8 mouse cellular contexts compared by ENCODE assay signal in genomic region chr10:60003213-60003752, GRCm38 (mm10). TPM values are rescaled to one million over a fixed set of nuclear protein-coding genes. Genes with fewer than 3 reads are reported as not detected.
DNase-seq lines count a peak whose midpoint lies in the region; ATAC-seq and TF ChIP-seq lines count a peak whose summit lies in the region.

No protein-coding gene starts in this region.

- H3K4me1 ChIP-seq in spleen, adult 2 months (ENCODE audit: control insufficient read depth, insufficient read depth, insufficient read length), result peaks cover 8% of the 10 kb centered on the region; the same call in 1 of the 2 replicates
- H3K4me1 ChIP-seq in liver, embryonic 11.5 days (replicated peaks; ENCODE audit: control insufficient read depth, insufficient read depth, low read length), result peaks cover 9% of the 10 kb centered on the region
- H3K4me1 ChIP-seq in stomach, embryonic 16.5 days (ENCODE audit: control insufficient read depth, insufficient read depth, low read length), result peaks cover 10% of the 10 kb centered on the region

- peak; percentile 30 for ATAC-seq in erythroid progenitor cell, adult 5-6 weeks (replicated peaks; ENCODE audit: low FRiP score, poor library complexity, severe bottlenecking)
- no peak for ATAC-seq in liver, embryonic 11.5 days (replicated peaks; ENCODE audit: low FRiP score)
- ATAC-seq in stomach, embryonic 16.5 days (ENCODE audit: insufficient read depth, low FRiP score), result no peak

- H3K9ac ChIP-seq in liver, embryonic 11.5 days (ENCODE audit: low read depth, low read length), result peak overlapping the region; percentile 82
- peak overlapping the region; percentile 74 for H3K9ac ChIP-seq in stomach, embryonic 16.5 days (ENCODE audit: low read length)

- no peak for TF ChIP-seq CTCF in spleen, adult 2 months (IDR thresholded peaks at IDR 0.05; ENCODE audit: extremely low read depth, insufficient read depth, insufficient read length, insufficient replicate concordance)

- peaks cover 5% of the 10 kb centered on the region for H3K36me3 ChIP-seq in spleen, adult 2 months (ENCODE audit: control insufficient read depth, insufficient read depth, low read length)
- peaks cover 4% of the 10 kb centered on the region; the same call in 1 of the 2 replicates for H3K36me3 ChIP-seq in liver, embryonic 11.5 days (ENCODE audit: control insufficient read depth, insufficient read depth, low read length)
- no peaks in the 10 kb centered on the region for H3K36me3 ChIP-seq in stomach, embryonic 16.5 days (ENCODE audit: control insufficient read depth, insufficient read depth, low read length)

- H3K4me2 ChIP-seq in liver, embryonic 11.5 days, result peak overlapping the region; percentile 90
- H3K4me2 ChIP-seq in stomach, embryonic 16.5 days (ENCODE audit: low read depth, low read length), result peak overlapping the region; percentile 69

- peak overlapping the region; percentile 85 for H3K27ac ChIP-seq in spleen, adult 2 months (ENCODE audit: insufficient read depth, low read length)
- H3K27ac ChIP-seq in liver, embryonic 11.5 days (ENCODE audit: low read depth, low read length), result peak overlapping the region; percentile 95
- peak overlapping the region; percentile 98 for H3K27ac ChIP-seq in stomach, embryonic 16.5 days (ENCODE audit: low read length)

- no peaks in the 10 kb centered on the region for H3K27me3 ChIP-seq in spleen, adult 2 months (ENCODE audit: control insufficient read depth, insufficient read depth, low read length)
- H3K27me3 ChIP-seq in liver, embryonic 11.5 days (replicated peaks; ENCODE audit: control insufficient read depth, insufficient read depth, low read length), result no peaks in the 10 kb centered on the region
- H3K27me3 ChIP-seq in stomach, embryonic 16.5 days (ENCODE audit: control insufficient read depth, insufficient read depth, low read length), result no peaks in the 10 kb centered on the region

- TF ChIP-seq POLR2A in spleen, adult 2 months (IDR thresholded peaks at IDR 0.05; ENCODE audit: low read depth, low read length), result peak; percentile 5

- H3K4me3 ChIP-seq in spleen, adult 2 months (ENCODE audit: extremely low read depth, insufficient read depth, insufficient read length), result peak overlapping the region; percentile 66
- H3K4me3 ChIP-seq in liver, embryonic 11.5 days (ENCODE audit: low read depth, low read length), result peak overlapping the region; percentile 63
- peak overlapping the region; percentile 74 for H3K4me3 ChIP-seq in stomach, embryonic 16.5 days (replicated peaks; ENCODE audit: low read length)

- 2% methylated on average over 21 of the region's 21 CpGs for WGBS in spleen, adult 2 months
- 2% methylated on average over 21 of the region's 21 CpGs for WGBS in liver, embryonic 11.5 days
- 1% methylated on average over 21 of the region's 21 CpGs for WGBS in stomach, embryonic 16.5 days

- no peak for DNase-seq in spleen, adult 2 months (ENCODE audit: low read depth in 1 of 2, low spot score in 2 of 2)
- DNase-seq in spleen, adult 12 weeks (ENCODE audit: low spot score), result no peak
- no peak for DNase-seq in liver, embryonic 11.5 days (ENCODE audit: low spot score)
- no peak for DNase-seq in frontal cortex, postnatal 36 days (ENCODE audit: low spot score in 2 of 2)
- no peak for DNase-seq in frontal cortex, postnatal 14 days (ENCODE audit: low spot score in 2 of 2)
- no peak for DNase-seq in T-cell, adult 2 months (ENCODE audit: low spot score)

- H3K9me3 ChIP-seq in liver, embryonic 11.5 days (ENCODE audit: control insufficient read depth, low read length), result no peaks in the 10 kb centered on the region
- H3K9me3 ChIP-seq in stomach, embryonic 16.5 days (replicated peaks; ENCODE audit: control insufficient read depth, low read length), result no peaks in the 10 kb centered on the region

RNA-seq across cellular contexts. Expression of gene Anapc16, which starts 0.3 kb away (rescaled TPM):
- polyA plus RNA-seq in spleen, adult 2 months (2012; rRNA removed), result 55.4 and 62.1 TPM in 2 replicates
- 42.5 and 54.5 TPM in 2 replicates for total RNA-seq in erythroid progenitor cell, adult 5-6 weeks (2015; ENCODE audit: low replicate concordance)
- 34.0 and 36.5 TPM in 2 replicates for total RNA-seq in erythroid progenitor cell, adult 5-6 weeks (2017; ENCODE audit: low replicate concordance)
- 77.4 and 80.0 TPM in 2 replicates for polyA plus RNA-seq in liver, embryonic 11.5 days (2014; fragmentation: Nextera tagmentation; extraction: Ambion mirVana)
- 75.6 and 90.7 TPM in 2 replicates for polyA plus RNA-seq in stomach, embryonic 16.5 days (2015; fragmentation: Nextera tagmentation; extraction: Ambion mirVana)

RNA-seq across cellular contexts. Expression of gene Ascc1, which starts 0.7 kb away (rescaled TPM):
- 11.9 and 12.0 TPM in 2 replicates for polyA plus RNA-seq in spleen, adult 2 months (2012; rRNA removed)
- 11.3 and 21.6 TPM in 2 replicates for total RNA-seq in erythroid progenitor cell, adult 5-6 weeks (2015; ENCODE audit: low replicate concordance)
- 9.6 and 22.6 TPM in 2 replicates for total RNA-seq in erythroid progenitor cell, adult 5-6 weeks (2017; ENCODE audit: low replicate concordance)
- 37.2 and 37.4 TPM in 2 replicates for polyA plus RNA-seq in liver, embryonic 11.5 days (2014; fragmentation: Nextera tagmentation; extraction: Ambion mirVana)
- polyA plus RNA-seq in stomach, embryonic 16.5 days (2015; fragmentation: Nextera tagmentation; extraction: Ambion mirVana), result 45.2 and 46.2 TPM in 2 replicates

RNA-seq across cellular contexts. Expression of gene Ddit4, which starts 51.6 kb away (rescaled TPM):
- 152 and 168 TPM in 2 replicates for polyA plus RNA-seq in spleen, adult 2 months (2012; rRNA removed)
- 0.72 and 3.8 TPM in 2 replicates for total RNA-seq in erythroid progenitor cell, adult 5-6 weeks (2015; ENCODE audit: low replicate concordance)
- total RNA-seq in erythroid progenitor cell, adult 5-6 weeks (2017; ENCODE audit: low replicate concordance), result 1.9 TPM in 1 of 2 replicates, not detected in the other
- 2.7 and 4.3 TPM in 2 replicates for polyA plus RNA-seq in liver, embryonic 11.5 days (2014; fragmentation: Nextera tagmentation; extraction: Ambion mirVana)
- 30.4 and 34.8 TPM in 2 replicates for polyA plus RNA-seq in stomach, embryonic 16.5 days (2015; fragmentation: Nextera tagmentation; extraction: Ambion mirVana)
